Mouse (Mus musculus) mature B cell (primary cell): ENCODE measurements around the gene Ccdc91.

Source experiments
- in situ Hi-C: fragments of 300-500 bp; cut with MboI; formaldehyde crosslinking; loops from 2 replicates; pipeline ENCODE4 v1.14.3; 2019

The Ccdc91 gene

GRCm38 (mm10) chr6:147475727-147476613, at the start of gene Ccdc91:
Gene Ccdc91, plus strand, starts transcription at chr6:147475828.
- in situ Hi-C loops: no loop called here

- in situ Hi-C loops: no loop called here
Observed at GRCm38 (mm10) chr6:147426927-147427487, 48.6 kb upstream of the Ccdc91 start.

GRCm38 (mm10) chr6:147455775-147456174, 19.9 kb upstream of the Ccdc91 start:
- in situ Hi-C loops: no loop called here

GRCm38 (mm10) chr6:147458637-147459301, 16.9 kb upstream of the Ccdc91 start:
- in situ Hi-C loops: no loop called here

GRCm38 (mm10) chr6:147470016-147470415, 5.6 kb upstream of the Ccdc91 start:
- in situ Hi-C loops: no loop called here

- in situ Hi-C loops: no loop called here
Observed at GRCm38 (mm10) chr6:147481141-147481540, 5.5 kb downstream of the Ccdc91 start.

- in situ Hi-C loops: no loop called here
Observed at GRCm38 (mm10) chr6:147490120-147490519, 14.5 kb downstream of the Ccdc91 start.

- in situ Hi-C loops: no loop called here
Observed at GRCm38 (mm10) chr6:147492551-147492950, 16.9 kb downstream of the Ccdc91 start.

- in situ Hi-C loops: no loop called here
Observed at GRCm38 (mm10) chr6:147501439-147501838, 25.8 kb downstream of the Ccdc91 start.

GRCm38 (mm10) chr6:147506074-147506473, 30.4 kb downstream of the Ccdc91 start:
- in situ Hi-C loops: no loop called here

GRCm38 (mm10) chr6:147506496-147506895, 30.9 kb downstream of the Ccdc91 start:
- in situ Hi-C loops: no loop called here

GRCm38 (mm10) chr6:147507186-147507585, 31.6 kb downstream of the Ccdc91 start:
- in situ Hi-C loops: no loop called here

GRCm38 (mm10) chr6:147510516-147510915, 34.9 kb downstream of the Ccdc91 start:
- in situ Hi-C loops: no loop called here

GRCm38 (mm10) chr6:147517909-147518308, 42.3 kb downstream of the Ccdc91 start:
- in situ Hi-C loops: no loop called here

GRCm38 (mm10) chr6:147525236-147525635, 49.6 kb downstream of the Ccdc91 start:
- in situ Hi-C loops: no loop called here

GRCm38 (mm10) chr6:147534971-147535370, 59.3 kb downstream of the Ccdc91 start:
- in situ Hi-C loops: no loop called here

GRCm38 (mm10) chr6:147538236-147538635, 62.6 kb downstream of the Ccdc91 start:
- in situ Hi-C loops: no loop called here

GRCm38 (mm10) chr6:147539056-147539600, 63.5 kb downstream of the Ccdc91 start:
- in situ Hi-C loops: no loop called here

- in situ Hi-C loops: no loop called here
Observed at GRCm38 (mm10) chr6:147540942-147541341, 65.3 kb downstream of the Ccdc91 start.

- in situ Hi-C loops: no loop called here
Observed at GRCm38 (mm10) chr6:147555591-147555990, 80.0 kb downstream of the Ccdc91 start.

- in situ Hi-C loops: no loop called here
Observed at GRCm38 (mm10) chr6:147559316-147559715, 83.7 kb downstream of the Ccdc91 start.

GRCm38 (mm10) chr6:147560436-147560835, 84.8 kb downstream of the Ccdc91 start:
- in situ Hi-C loops: no loop called here
